Mouse (Mus musculus): ENCODE measurements around the gene Dgcr2. TPM values are rescaled to one million over a fixed set of nuclear protein-coding genes. Genes with fewer than 3 reads are reported as not detected.

The Dgcr2 gene
- polyA plus RNA-seq, 1 experiment from 2014 or later = 75.3 TPM

GRCm38 (mm10) chr16:17833681-17834399, 64.5 kb downstream of the Dgcr2 start:
- DNase-seq (ENCODE audit: low spot score) (peak; percentile 54), ATAC-seq (peak; percentile 75)
- peak overlapping the region; percentile 73 for H3K9ac ChIP-seq (ENCODE audit: low read length)
- no peaks in the 10 kb centered on the region for H3K9me3 ChIP-seq (replicated peaks; ENCODE audit: control insufficient read depth, low read length)
- H3K27ac ChIP-seq (ENCODE audit: low read depth, low read length) = peak overlapping the region; percentile 74
- under 1% methylated on average over 61 of the region's 103 CpGs for WGBS
- peak overlapping the region; percentile 50 for H3K4me3 ChIP-seq (ENCODE audit: low read depth, low read length)
- no peaks in the 10 kb centered on the region; the same call in 1 of the 2 replicates for H3K4me1 ChIP-seq (ENCODE audit: control insufficient read depth, insufficient read depth, low read length)
- H3K27me3 ChIP-seq (replicated peaks; ENCODE audit: control insufficient read depth, insufficient read depth, low read length) = peaks cover 65% of the 10 kb centered on the region
- H3K36me3 ChIP-seq (ENCODE audit: control insufficient read depth, insufficient read depth, low read length) = peaks cover 7% of the 10 kb centered on the region; the same call in 1 of the 2 replicates
- H3K4me2 ChIP-seq (ENCODE audit: low read length) = peak overlapping the region; percentile 77

- DNase-seq (ENCODE audit: low spot score) (peak; percentile 60), ATAC-seq (peak; percentile 70)
- H3K9me3 ChIP-seq (replicated peaks; ENCODE audit: control insufficient read depth, low read length) = no peaks in the 10 kb centered on the region
- peak overlapping the region; percentile 77 for H3K4me2 ChIP-seq (ENCODE audit: low read length)
- peak overlapping the region; percentile 73 for H3K9ac ChIP-seq (ENCODE audit: low read length)
- under 1% methylated on average over 37 of the region's 37 CpGs for WGBS
- H3K36me3 ChIP-seq (ENCODE audit: control insufficient read depth, insufficient read depth, low read length) = peaks cover 3% of the 10 kb centered on the region; the same call in 1 of the 2 replicates
- H3K27ac ChIP-seq (ENCODE audit: low read depth, low read length) = peak overlapping the region; percentile 74
- peaks cover 65% of the 10 kb centered on the region for H3K27me3 ChIP-seq (replicated peaks; ENCODE audit: control insufficient read depth, insufficient read depth, low read length)
- peak overlapping the region; percentile 50 for H3K4me3 ChIP-seq (ENCODE audit: low read depth, low read length)
- no peaks in the 10 kb centered on the region; the same call in 1 of the 2 replicates for H3K4me1 ChIP-seq (ENCODE audit: control insufficient read depth, insufficient read depth, low read length)
Observed at GRCm38 (mm10) chr16:17833321-17833680, 65.1 kb downstream of the Dgcr2 start.

DNA sequence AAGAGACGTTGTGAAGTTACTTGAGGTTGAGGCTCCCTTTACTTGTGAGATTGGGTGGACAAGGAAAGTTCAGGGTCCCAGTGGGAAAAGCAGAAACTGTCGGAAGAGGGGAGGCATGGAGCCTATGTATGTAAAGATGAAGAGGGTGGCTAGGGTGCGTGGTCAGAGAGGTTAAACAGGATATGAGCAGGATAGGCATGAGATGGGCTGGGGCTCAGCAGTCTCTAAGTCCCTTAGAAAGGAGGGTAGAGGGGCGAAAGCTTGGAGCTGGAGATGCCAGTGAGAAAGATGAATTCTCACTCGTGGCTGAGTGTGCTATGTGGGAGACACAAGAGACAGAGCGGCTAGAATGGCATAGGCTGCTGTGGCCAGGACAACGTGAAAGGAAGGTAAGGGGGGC, 65.5 kb downstream of the Dgcr2 start, which contains the start of gene B830017H08Rik:
Gene B830017H08Rik, plus strand, starts transcription at position 301 of the 400 bp plus-strand sequence.
- Histone ChIP-seq H3K4me1 (ENCODE audit: control insufficient read depth, insufficient read depth, low read length) (no peaks in the 10 kb centered on the region; the same call in 1 of the 2 replicates), H3K27me3 (replicated peaks; ENCODE audit: control insufficient read depth, insufficient read depth, low read length) (peaks cover 64% of the 10 kb centered on the region), H3K9ac (ENCODE audit: low read length) (peak within 1 kb of the TSS; percentile 73), H3K27ac (ENCODE audit: low read depth, low read length) (peak within 1 kb of the TSS; percentile 74), H3K4me2 (ENCODE audit: low read length) (peak within 1 kb of the TSS; percentile 77), H3K36me3 (ENCODE audit: control insufficient read depth, insufficient read depth, low read length) (peaks cover 1% of the 10 kb centered on the region; the same call in 1 of the 2 replicates), H3K9me3 (replicated peaks; ENCODE audit: control insufficient read depth, low read length) (no peaks in the 10 kb centered on the region), H3K4me3 (ENCODE audit: low read depth, low read length) (peak within 1 kb of the TSS; percentile 50)
- WGBS = 26% methylated on average over 7 of the region's 7 CpGs
- no peak; the same call in 1 of the 2 replicates for ATAC-seq
- DNase-seq (ENCODE audit: low spot score) = no peak

DNA sequence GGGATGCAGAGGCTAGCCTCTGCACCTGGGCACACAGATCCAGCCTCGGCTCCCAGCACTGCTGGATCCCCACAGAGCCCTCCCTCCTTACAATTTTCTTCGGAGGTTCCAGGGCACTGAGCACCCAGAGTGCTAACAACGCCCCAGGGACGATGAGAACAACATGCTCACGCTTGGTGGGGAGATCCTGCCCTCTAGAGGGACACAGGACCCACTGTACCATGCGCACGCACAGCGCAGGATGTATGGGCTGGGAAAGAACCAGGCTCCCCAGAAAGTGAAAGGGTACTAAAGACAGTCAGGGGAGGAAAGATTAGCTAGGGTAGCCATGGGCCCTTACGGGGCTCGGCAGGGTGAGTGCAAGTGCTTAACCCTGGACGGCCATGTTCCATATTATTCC, 66.6 kb downstream of the Dgcr2 start:
- 13% methylated on average over 11 of the region's 11 CpGs for WGBS
- DNase-seq (ENCODE audit: low spot score) (peak; percentile 32), ATAC-seq (no peak)
- peaks cover 61% of the 10 kb centered on the region for H3K27me3 ChIP-seq (replicated peaks; ENCODE audit: control insufficient read depth, insufficient read depth, low read length)
- H3K4me1 ChIP-seq (ENCODE audit: control insufficient read depth, insufficient read depth, low read length) = no peaks in the 10 kb centered on the region; the same call in 1 of the 2 replicates
- no peaks in the 10 kb centered on the region for H3K36me3 ChIP-seq (ENCODE audit: control insufficient read depth, insufficient read depth, low read length)
- H3K4me2 ChIP-seq (ENCODE audit: low read length) = no peak overlapping the region
- no peak overlapping the region for H3K9ac ChIP-seq (ENCODE audit: low read length)
- no peak overlapping the region for H3K4me3 ChIP-seq (ENCODE audit: low read depth, low read length)
- no peaks in the 10 kb centered on the region for H3K9me3 ChIP-seq (replicated peaks; ENCODE audit: control insufficient read depth, low read length)
- no peak overlapping the region for H3K27ac ChIP-seq (ENCODE audit: low read depth, low read length)

DNA sequence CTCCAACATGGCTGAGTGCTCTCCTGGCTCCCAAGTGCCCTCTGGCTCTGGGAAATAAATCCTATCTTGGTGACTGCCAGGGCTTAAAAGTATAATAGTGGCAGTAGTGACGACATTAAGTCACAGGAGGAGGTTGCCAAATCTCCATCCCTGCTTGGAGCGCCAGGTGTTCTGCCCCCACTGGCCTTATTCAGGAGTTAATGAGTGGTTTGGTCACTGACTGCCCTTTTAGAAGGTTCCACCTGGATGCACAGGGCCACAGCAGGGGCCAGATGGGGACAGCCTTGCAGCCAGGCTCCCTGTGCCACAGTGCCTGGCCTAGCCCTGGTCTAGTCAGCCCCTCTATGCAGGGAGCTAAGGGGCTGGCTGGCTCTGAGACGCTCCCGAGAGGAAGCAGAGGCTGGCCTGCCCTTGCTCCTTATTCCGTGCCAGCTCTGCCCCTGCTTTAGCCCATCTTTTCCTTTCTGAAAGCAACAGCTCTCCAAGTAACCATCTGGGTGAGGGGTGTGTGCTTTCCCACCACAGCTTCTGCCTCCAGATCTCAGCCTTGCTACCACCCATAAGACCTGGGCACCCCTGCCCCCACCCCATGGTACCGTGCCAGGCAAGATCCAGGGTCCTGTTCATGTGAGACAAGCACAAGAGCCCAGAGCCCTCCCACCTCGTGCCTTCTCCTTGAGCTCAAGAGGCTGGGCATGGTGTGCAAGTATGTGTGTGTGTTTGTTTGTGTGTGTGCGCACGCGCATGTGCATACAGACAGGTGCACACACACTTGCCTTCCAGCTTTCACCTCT, 67.8 kb downstream of the Dgcr2 start:
- Histone ChIP-seq H3K4me3 (ENCODE audit: low read depth, low read length) (no peak overlapping the region), H3K9me3 (replicated peaks; ENCODE audit: control insufficient read depth, low read length) (no peaks in the 10 kb centered on the region), H3K27ac (ENCODE audit: low read depth, low read length) (no peak overlapping the region), H3K9ac (ENCODE audit: low read length) (no peak overlapping the region), H3K4me1 (ENCODE audit: control insufficient read depth, insufficient read depth, low read length) (no peaks in the 10 kb centered on the region; the same call in 1 of the 2 replicates), H3K4me2 (ENCODE audit: low read length) (no peak overlapping the region), H3K36me3 (ENCODE audit: control insufficient read depth, insufficient read depth, low read length) (no peaks in the 10 kb centered on the region), H3K27me3 (replicated peaks; ENCODE audit: control insufficient read depth, insufficient read depth, low read length) (peaks cover 56% of the 10 kb centered on the region)
- 47% methylated on average over 10 of the region's 10 CpGs for WGBS
- DNase-seq (ENCODE audit: low spot score) (no peak), ATAC-seq (no peak)

- Histone ChIP-seq H3K4me2 (ENCODE audit: low read length) (no peak overlapping the region), H3K9ac (ENCODE audit: low read length) (no peak overlapping the region), H3K9me3 (replicated peaks; ENCODE audit: control insufficient read depth, low read length) (no peaks in the 10 kb centered on the region), H3K4me1 (ENCODE audit: control insufficient read depth, insufficient read depth, low read length) (no peaks in the 10 kb centered on the region), H3K27ac (ENCODE audit: low read depth, low read length) (no peak overlapping the region), H3K4me3 (ENCODE audit: low read depth, low read length) (no peak overlapping the region), H3K27me3 (replicated peaks; ENCODE audit: control insufficient read depth, insufficient read depth, low read length) (peaks cover 39% of the 10 kb centered on the region), H3K36me3 (ENCODE audit: control insufficient read depth, insufficient read depth, low read length) (no peaks in the 10 kb centered on the region)
- ATAC-seq = no peak
- WGBS = 44% methylated on average over 3 of the region's 3 CpGs
- no peak for DNase-seq (ENCODE audit: low spot score)
Observed at GRCm38 (mm10) chr16:17828867-17829266, 69.5 kb downstream of the Dgcr2 start.

DNA sequence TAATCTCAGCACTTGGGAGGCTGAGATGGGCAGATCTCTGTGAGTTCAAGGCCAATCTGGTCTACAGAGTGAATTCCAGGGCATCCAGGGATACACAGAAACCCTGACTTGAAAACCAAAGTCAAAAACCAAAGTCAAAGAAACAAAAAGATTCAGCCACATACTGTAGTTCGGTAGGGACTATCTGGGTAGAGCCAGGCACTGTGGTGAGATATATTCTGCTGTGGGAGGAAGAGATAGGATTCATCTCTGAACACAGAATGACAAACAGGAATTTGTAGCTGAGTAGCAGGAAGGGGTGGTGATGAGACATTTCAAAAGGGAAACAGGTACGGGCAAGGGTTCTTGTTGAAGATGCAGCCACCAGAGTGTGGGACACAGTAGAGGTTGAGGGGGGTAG, 70.1 kb downstream of the Dgcr2 start:
- peaks cover 32% of the 10 kb centered on the region for H3K27me3 ChIP-seq (replicated peaks; ENCODE audit: control insufficient read depth, insufficient read depth, low read length)
- H3K9ac ChIP-seq (ENCODE audit: low read length) = no peak overlapping the region
- no peak overlapping the region for H3K4me3 ChIP-seq (ENCODE audit: low read depth, low read length)
- 88% methylated on average over 2 of the region's 2 CpGs for WGBS
- H3K4me1 ChIP-seq (ENCODE audit: control insufficient read depth, insufficient read depth, low read length) = no peaks in the 10 kb centered on the region
- H3K9me3 ChIP-seq (replicated peaks; ENCODE audit: control insufficient read depth, low read length) = no peaks in the 10 kb centered on the region
- H3K27ac ChIP-seq (ENCODE audit: low read depth, low read length) = no peak overlapping the region
- H3K36me3 ChIP-seq (ENCODE audit: control insufficient read depth, insufficient read depth, low read length) = no peaks in the 10 kb centered on the region
- ATAC-seq (no peak), DNase-seq (ENCODE audit: low spot score) (no peak)
- H3K4me2 ChIP-seq (ENCODE audit: low read length) = no peak overlapping the region

- H3K27me3 ChIP-seq (replicated peaks; ENCODE audit: control insufficient read depth, insufficient read depth, low read length) = peaks cover 15% of the 10 kb centered on the region
- H3K9ac ChIP-seq (ENCODE audit: low read length) = no peak overlapping the region
- DNase-seq (ENCODE audit: low spot score) = no peak
- H3K4me2 ChIP-seq (ENCODE audit: low read length) = no peak overlapping the region
- no peaks in the 10 kb centered on the region for H3K36me3 ChIP-seq (ENCODE audit: control insufficient read depth, insufficient read depth, low read length)
- H3K9me3 ChIP-seq (replicated peaks; ENCODE audit: control insufficient read depth, low read length) = no peaks in the 10 kb centered on the region
- ATAC-seq = no peak
- H3K4me3 ChIP-seq (ENCODE audit: low read depth, low read length) = no peak overlapping the region
- 92% methylated on average over 2 of the region's 2 CpGs for WGBS
- H3K4me1 ChIP-seq (ENCODE audit: control insufficient read depth, insufficient read depth, low read length) = no peaks in the 10 kb centered on the region
- no peak overlapping the region for H3K27ac ChIP-seq (ENCODE audit: low read depth, low read length)
Observed at GRCm38 (mm10) chr16:17826500-17826899, 71.9 kb downstream of the Dgcr2 start.
